Mouse (Mus musculus) ES-Bruce4 (cell line): ENCODE results near the gene Slc24a3.

Experiments used
- CTCF ChIP-seq: IDR thresholded peaks from one replicate; pipeline ENCODE4 v1.8.1; 2011; ENCODE audit warnings: low read depth, low read length
- EP300 ChIP-seq: IDR thresholded peaks from 2 replicates; pipeline ENCODE4 v1.6.1; 2011; ENCODE audit warnings: low read depth, low read length; ENCODE audit not compliant: insufficient read depth
- POLR2A ChIP-seq: IDR thresholded peaks from one replicate; pipeline ENCODE4 v1.8.1; 2011; ENCODE audit warnings: low read length; ENCODE audit not compliant: insufficient read depth

GRCm38 (mm10) chr2:145268971-145269370, 101.4 kb downstream of the Slc24a3 start:
- TF ChIP-seq POLR2A (no peak), CTCF (no peak), EP300 (no peak)
